Mouse (Mus musculus) hindbrain, embryonic 10.5 days (tissue): ENCODE measurements around the gene Otud1. TPM values are rescaled to one million over a fixed set of nuclear protein-coding genes. Genes with fewer than 3 reads are reported as not detected.
A peak's percentile ranks its signal among the peaks of the same experiment; 100 is the strongest.

Experiments
- DNase-seq: peaks from one replicate; pipeline ENCODE4 v3.0.0-alpha.2; 2017; ENCODE audit warnings: low spot score
- H3K27ac ChIP-seq: fragments of 300-500 bp; sonication (generic); 2 replicates; pipeline ENCODE4 v1.5.1; 2016; ENCODE audit warnings: mild to moderate bottlenecking, moderate library complexity
- H3K27me3 ChIP-seq: fragments of 300-500 bp; sonication (generic); 2 replicates; pipeline ENCODE4 v1.6.1; 2016; ENCODE audit warnings: mild to moderate bottlenecking; ENCODE audit not compliant: poor library complexity, insufficient read depth, severe bottlenecking
- H3K36me3 ChIP-seq: fragments of 300-500 bp; sonication (generic); 2 replicates; pipeline ENCODE4 v1.6.1; 2016; ENCODE audit warnings: mild to moderate bottlenecking, moderate library complexity
- H3K4me1 ChIP-seq: fragments of 300-500 bp; sonication (generic); replicated peaks from 2 replicates; pipeline ENCODE4 v1.6.1; 2016; ENCODE audit warnings: mild to moderate bottlenecking
- H3K4me3 ChIP-seq: fragments of 300-500 bp; sonication (generic); 2 replicates; pipeline ENCODE4 v1.5.1; 2016; ENCODE audit warnings: mild to moderate bottlenecking, moderate library complexity
- H3K9me3 ChIP-seq: fragments of 300-500 bp; sonication (generic); 2 replicates; pipeline ENCODE4 v1.6.1; 2016; ENCODE audit warnings: mild to moderate bottlenecking, moderate library complexity
- WGBS: fragments of 180-500 bp; shearing (Covaris S2); methylation state at CpG from one replicate; pipeline ENCODE4 v1.1.7; 2016; 5-methylcytosine and 5-hydroxymethylcytosine counted together
- polyA plus RNA-seq: library from polyadenylated mRNA; unstranded; fragments of >200 nt; fragmentation: Nextera tagmentation; extraction: Ambion mirVana; gene quantifications from 2 replicates; pipeline ENCODE4 v1.2.1, GENCODE M21; 2016

Gene Otud1
- polyA plus RNA-seq: 0.36 and 0.90 TPM in 2 replicates

DNA sequence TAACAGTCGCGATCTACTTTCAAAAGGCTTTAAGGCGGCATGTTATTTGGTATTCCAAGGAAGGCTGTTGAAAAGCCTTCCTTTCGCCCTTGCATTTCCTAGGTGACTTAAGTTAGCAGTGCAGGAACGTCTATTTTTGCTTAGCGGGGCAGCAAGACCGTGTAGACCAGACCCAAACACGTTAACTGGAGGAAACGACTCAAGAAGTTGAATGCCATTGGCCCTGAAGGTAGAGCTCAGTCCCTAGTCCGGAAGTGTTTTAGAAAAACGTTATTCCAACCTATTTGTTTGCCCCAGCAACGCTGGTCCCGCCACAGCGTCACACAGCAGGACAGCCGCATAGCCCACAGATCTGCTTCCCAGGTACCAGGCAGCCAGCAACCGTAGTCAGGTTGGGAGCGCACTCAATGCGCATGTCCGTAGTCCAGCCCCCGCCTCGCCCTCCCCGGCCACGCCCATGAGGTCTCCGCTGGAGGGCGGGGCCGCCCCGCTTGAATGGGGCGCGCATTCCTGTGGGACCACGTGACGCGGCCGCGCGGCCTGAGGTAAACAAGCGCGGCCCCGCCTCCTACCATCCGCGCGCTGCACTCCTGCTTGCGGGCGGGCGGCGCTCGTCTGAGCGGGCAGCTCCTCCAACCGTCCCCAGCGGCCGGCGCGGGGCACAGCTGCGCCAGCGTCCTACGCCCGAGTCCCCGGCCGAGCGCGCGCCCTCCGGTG, at the start of gene Otud1:
TSS of gene Otud1 (plus strand) at position 595 of the 717 bp plus-strand sequence.
- Histone ChIP-seq H3K4me1 (peaks cover 17% of the 10 kb centered on the region; the same call in 1 of the 2 replicates), H3K4me3 (peak within 1 kb of the TSS; percentile 67), H3K27me3 (peaks cover 54% of the 10 kb centered on the region), H3K9me3 (no peaks in the 10 kb centered on the region), H3K27ac (peak within 1 kb of the TSS; percentile 85), H3K36me3 (no peaks in the 10 kb centered on the region)
- under 1% methylated on average over 62 of the region's 62 CpGs for WGBS
- DNase-seq: peak; percentile 95

DNA sequence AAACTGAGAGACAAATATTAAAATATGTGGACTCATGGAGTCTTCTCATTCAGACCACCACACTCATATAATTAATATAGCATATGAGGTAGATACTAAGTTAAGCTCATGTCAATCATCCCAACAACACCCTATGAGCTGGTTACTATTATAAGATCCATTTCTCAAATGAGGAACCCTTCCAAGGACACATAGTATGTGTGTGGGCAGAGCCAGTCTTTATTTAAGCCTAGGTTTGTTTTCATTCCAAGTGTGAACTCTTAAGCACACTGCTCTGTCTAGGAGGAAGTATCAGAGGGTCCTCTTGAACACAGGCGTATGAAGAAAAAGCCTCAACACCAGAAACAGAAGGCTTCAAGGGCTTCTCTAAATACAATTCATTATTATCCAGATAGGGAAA, 49.7 kb upstream of the Otud1 start:
- peaks cover 9% of the 10 kb centered on the region for H3K4me1 ChIP-seq
- no peaks in the 10 kb centered on the region for H3K27me3 ChIP-seq
- no peak for DNase-seq
- H3K36me3 ChIP-seq: no peaks in the 10 kb centered on the region
- H3K4me3 ChIP-seq: no peak overlapping the region
- WGBS: 40% methylated on average over 1 of the region's 1 CpGs
- H3K9me3 ChIP-seq: no peaks in the 10 kb centered on the region
- no peak overlapping the region for H3K27ac ChIP-seq

DNA sequence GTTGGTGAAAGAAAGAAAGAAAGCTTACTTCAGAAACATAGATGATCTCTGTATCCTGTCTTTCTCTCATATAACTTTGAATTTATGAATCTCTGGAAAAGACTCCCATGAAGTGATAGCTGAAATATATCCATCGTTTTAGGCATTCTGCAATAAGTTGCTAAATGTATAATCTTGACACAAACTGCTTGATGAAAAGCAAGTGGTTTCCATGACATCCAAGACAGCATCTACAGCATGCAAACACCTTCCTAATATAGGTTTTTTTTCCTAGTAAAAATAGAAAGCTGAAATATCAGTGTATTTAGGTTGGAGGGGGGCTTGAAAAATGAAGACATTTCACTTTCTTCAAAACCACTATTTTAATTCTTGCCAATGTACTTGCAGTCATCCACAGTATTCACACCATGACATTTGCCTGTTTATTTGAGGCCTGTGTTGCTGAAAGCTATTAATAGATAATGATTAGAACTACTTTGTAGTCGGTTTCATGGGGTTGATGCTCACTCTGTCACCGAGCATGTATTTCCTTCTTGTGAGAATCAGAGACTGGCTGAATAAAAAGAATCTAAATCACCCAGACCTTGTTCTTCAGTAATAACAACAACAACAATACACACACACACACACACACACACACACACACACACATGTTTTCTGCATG, 49.0 kb upstream of the Otud1 start:
- H3K9me3 ChIP-seq: no peaks in the 10 kb centered on the region
- no peak overlapping the region for H3K27ac ChIP-seq
- H3K4me1 ChIP-seq: peaks cover 9% of the 10 kb centered on the region
- no peak overlapping the region for H3K4me3 ChIP-seq
- WGBS: 84% methylated on average over 3 of the region's 3 CpGs
- no peaks in the 10 kb centered on the region for H3K36me3 ChIP-seq
- no peak for DNase-seq
- H3K27me3 ChIP-seq: no peaks in the 10 kb centered on the region

DNA sequence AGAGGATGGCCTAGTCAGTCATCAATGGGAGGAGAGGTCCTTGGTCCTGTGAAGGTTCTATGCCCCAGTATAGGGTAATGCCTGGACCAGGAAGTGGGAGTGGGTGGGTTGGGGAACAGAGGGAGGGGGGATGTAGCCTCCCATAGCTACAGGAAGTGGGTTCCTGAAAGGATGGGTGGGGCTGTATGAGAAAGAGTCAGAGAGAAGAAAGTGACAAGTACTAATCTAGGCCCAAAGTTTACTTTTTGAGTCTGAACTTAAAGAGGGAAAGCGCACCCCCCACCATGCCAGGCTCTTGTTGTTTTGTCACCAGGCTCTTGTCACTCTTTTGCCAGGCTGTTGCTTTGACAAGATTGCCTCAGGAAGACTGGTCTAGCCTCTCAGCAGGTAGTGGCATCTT, 35.5 kb upstream of the Otud1 start:
- H3K27me3 ChIP-seq: no peaks in the 10 kb centered on the region
- 90% methylated on average over 1 of the region's 1 CpGs for WGBS

DNA sequence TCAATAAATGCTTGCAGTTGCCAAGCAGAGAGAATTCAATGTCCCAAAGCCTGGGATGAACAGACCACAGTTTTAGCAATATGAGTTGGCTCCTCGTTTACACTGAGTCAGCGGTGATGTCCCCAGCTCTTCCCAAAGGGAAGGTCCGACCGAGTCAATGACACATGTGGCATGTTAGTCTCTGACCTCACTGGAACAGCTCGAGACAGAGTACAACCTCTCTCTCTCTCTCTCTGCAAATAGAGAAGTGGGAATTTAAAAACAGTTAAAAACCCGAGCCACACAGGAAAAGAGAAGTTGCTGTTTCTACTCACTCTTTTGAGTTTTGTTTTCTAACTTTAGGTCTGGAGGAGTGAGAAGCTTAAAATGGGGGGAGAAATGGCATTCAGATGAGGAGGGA, 30.5 kb upstream of the Otud1 start:
- Histone ChIP-seq H3K36me3 (no peaks in the 10 kb centered on the region), H3K4me1 (no peaks in the 10 kb centered on the region), H3K4me3 (no peak overlapping the region), H3K9me3 (no peaks in the 10 kb centered on the region), H3K27ac (no peak overlapping the region), H3K27me3 (no peaks in the 10 kb centered on the region)
- DNase-seq: no peak
- WGBS: 82% methylated on average over 6 of the region's 6 CpGs

More for the DNA sequence above, 35.5 kb upstream of the Otud1 start:
- H3K4me3 ChIP-seq: no peak overlapping the region
- no peak for DNase-seq
- H3K4me1 ChIP-seq: no peaks in the 10 kb centered on the region
- no peak overlapping the region for H3K27ac ChIP-seq
- H3K9me3 ChIP-seq: no peaks in the 10 kb centered on the region
- H3K36me3 ChIP-seq: no peaks in the 10 kb centered on the region

DNA sequence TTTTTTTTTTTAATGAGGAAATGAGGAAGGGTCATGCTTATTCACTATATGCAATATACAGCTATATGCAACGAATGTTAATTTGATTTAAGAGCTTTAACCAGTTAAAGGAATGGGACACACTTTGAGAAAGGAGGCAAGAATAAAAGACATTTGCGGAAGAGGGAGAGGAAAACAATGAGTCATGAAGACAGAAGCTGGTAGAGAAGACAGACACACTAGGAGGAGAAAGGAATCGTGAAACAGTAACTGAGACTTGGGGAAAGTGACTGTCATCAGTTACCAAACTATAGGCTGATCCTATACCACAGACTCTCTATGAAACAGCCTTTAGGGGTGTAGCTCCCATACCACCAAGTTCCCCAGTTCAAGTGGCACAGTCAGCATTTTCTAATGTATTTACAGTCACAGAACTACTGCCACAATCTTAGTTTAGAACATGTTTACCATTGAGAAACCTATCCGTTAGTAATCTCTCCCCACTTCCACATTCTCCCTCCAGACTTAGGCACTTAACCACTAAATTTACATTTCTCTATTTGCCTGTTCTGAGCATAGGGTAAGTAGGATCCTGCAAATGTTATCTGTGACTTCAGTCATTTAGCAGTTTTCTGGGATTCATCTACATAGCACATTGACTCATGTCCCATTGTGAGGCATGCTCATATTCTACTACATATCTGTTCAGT, 29.5 kb upstream of the Otud1 start:
- WGBS: 88% methylated on average over 4 of the region's 4 CpGs
- no peak for DNase-seq
- Histone ChIP-seq H3K27ac (no peak overlapping the region), H3K27me3 (no peaks in the 10 kb centered on the region), H3K36me3 (no peaks in the 10 kb centered on the region), H3K9me3 (no peaks in the 10 kb centered on the region), H3K4me3 (no peak overlapping the region), H3K4me1 (no peaks in the 10 kb centered on the region)

DNA sequence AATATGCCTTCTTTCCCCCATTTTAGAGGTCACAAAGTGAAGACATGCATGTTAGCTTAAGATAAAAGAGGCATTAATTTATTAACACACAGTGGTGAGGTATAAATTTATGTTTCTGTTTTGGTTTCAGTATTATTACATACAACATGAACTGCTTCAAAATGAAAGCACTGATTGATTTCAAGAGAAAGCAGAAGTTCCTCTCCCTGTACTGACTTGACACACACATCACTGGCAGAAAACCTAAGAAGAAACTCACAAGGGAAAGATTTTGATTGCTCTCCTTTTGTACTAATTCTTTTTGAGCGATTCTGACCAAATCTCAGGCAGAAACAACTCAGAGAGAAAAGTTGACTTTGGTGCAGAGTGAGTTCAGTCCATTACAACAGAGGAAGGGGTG, 27.0 kb upstream of the Otud1 start:
- DNase-seq: no peak
- Histone ChIP-seq H3K36me3 (no peaks in the 10 kb centered on the region), H3K9me3 (no peaks in the 10 kb centered on the region), H3K27ac (no peak overlapping the region), H3K4me3 (no peak overlapping the region), H3K4me1 (no peaks in the 10 kb centered on the region), H3K27me3 (no peaks in the 10 kb centered on the region)
- 72% methylated on average over 1 of the region's 1 CpGs for WGBS

DNA sequence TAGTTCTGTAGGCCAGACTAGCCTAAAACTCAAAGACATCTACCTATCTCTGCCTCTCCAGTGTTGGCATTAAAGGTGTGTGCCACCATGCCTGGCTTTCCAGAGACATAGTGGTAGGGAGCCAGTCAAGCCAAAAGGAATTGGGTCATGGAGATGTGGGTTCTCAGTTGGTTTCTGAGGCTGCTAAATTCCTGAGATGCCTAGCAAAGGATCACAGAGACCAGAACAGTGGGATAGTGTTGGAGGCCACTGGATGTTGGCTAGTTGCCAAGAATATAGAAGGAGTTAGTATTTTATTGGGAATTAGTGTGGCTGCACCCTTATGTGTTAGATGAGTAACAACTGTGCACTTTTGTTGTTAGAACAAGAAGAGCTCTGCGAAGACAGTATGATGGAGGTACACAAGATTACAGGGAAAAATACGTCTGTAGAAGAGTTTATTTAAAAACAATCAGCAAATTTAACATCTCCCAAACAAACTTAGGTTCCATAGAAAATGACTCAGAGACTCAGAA, 24.1 kb upstream of the Otud1 start:
- WGBS: 84% methylated on average over 2 of the region's 2 CpGs
- H3K27ac ChIP-seq: no peak overlapping the region
- H3K9me3 ChIP-seq: no peaks in the 10 kb centered on the region
- no peaks in the 10 kb centered on the region for H3K36me3 ChIP-seq
- no peaks in the 10 kb centered on the region for H3K4me1 ChIP-seq
- DNase-seq: no peak
- no peaks in the 10 kb centered on the region for H3K27me3 ChIP-seq
- no peak overlapping the region for H3K4me3 ChIP-seq

DNA sequence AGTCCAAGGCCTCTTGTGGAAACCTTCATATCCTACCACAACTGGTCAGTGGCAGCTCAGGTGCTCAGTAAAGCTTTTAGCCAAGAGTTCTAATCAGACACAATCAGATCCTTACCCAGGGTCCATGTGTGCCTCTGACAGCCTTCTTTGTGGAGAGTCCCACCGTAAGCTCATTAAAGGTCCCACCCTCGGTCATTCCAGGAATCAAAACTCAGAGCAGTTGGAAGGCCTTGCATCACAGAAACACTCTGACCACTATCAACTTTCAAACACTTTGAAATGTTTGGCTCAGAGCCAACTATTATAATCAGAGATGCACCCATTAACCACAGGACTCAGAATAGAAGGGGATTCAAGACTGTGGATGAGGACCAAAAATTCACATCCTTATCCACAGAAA, 12.4 kb upstream of the Otud1 start:
- Histone ChIP-seq H3K27ac (no peak overlapping the region), H3K4me3 (no peak overlapping the region), H3K4me1 (no peaks in the 10 kb centered on the region), H3K9me3 (no peaks in the 10 kb centered on the region), H3K27me3 (no peaks in the 10 kb centered on the region), H3K36me3 (no peaks in the 10 kb centered on the region)
- no peak for DNase-seq
- WGBS: 92% methylated on average over 2 of the region's 2 CpGs

DNA sequence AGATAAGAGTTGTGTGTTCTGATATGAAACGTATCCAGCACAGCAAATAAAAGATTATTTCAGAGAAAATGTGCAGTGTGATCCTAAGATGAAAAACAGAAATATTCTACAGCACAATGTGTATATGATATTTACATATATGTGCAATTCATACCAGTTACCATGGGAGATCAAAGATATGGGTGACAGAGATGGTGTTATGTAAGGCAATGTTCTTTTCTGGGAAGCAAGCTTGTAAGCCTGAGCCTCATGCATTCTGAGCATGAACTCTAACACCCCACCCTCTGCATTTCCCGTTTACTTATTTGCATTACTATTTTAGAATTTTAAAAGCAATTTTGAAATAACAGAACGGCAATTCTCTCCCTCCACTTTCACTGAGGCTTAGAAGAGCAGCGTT, 11.4 kb upstream of the Otud1 start:
- no peaks in the 10 kb centered on the region for H3K4me1 ChIP-seq
- WGBS: 81% methylated on average over 4 of the region's 4 CpGs
- H3K27me3 ChIP-seq: no peaks in the 10 kb centered on the region
- no peak overlapping the region for H3K4me3 ChIP-seq
- no peak for DNase-seq
- no peaks in the 10 kb centered on the region for H3K36me3 ChIP-seq
- no peaks in the 10 kb centered on the region for H3K9me3 ChIP-seq
- no peak overlapping the region for H3K27ac ChIP-seq

DNA sequence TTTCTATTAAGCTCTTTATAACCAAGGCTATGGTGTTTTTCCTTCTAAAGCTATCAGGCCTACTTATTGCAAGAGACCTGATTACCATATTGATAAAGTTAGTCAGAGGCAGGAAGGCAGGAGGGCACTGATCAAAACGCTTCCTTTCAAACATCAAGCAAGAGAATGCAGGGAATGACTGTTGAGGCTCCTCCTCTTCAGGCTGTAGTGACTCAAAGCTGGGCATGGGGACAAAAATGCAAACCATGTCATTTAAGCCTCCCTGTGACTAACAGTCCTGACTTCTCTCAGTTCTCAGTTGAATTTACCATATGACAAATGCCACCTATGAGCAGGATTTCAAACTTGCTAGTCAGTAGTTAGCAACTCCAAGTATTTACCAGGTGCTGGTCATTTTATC, 10.6 kb upstream of the Otud1 start:
- Histone ChIP-seq H3K36me3 (no peaks in the 10 kb centered on the region), H3K27me3 (no peaks in the 10 kb centered on the region), H3K27ac (no peak overlapping the region), H3K9me3 (no peaks in the 10 kb centered on the region), H3K4me3 (no peak overlapping the region), H3K4me1 (no peaks in the 10 kb centered on the region)
- DNase-seq: no peak
- WGBS: 23% methylated on average over 1 of the region's 1 CpGs

DNA sequence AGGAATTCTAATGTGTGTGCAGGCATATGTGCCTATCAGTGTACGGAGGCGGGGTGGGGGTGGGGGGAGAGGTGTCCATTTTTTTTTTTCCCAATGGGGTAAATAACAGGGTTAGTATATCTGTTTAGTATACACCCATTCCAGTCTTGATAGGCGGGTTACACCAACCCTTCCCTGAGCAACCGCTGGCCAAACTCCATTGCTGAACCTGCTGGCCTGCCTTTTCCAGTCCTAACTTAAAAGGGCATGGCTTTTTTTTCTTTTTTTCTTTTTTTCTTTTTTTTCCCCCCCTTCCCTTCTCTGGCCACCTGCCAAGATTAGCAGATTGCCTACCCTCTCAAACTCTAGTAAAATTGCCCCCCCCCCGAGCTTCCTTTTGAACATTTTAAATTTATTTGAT, 1.1 kb upstream of the Otud1 start:
- WGBS: 22% methylated on average over 5 of the region's 5 CpGs
- no peak overlapping the region for H3K27ac ChIP-seq
- no peaks in the 10 kb centered on the region for H3K36me3 ChIP-seq
- H3K4me3 ChIP-seq: peak overlapping the region; percentile 67; the same call in 1 of the 2 replicates
- DNase-seq: no peak
- no peaks in the 10 kb centered on the region for H3K9me3 ChIP-seq
- H3K27me3 ChIP-seq: peaks cover 54% of the 10 kb centered on the region
- H3K4me1 ChIP-seq: peaks cover 17% of the 10 kb centered on the region; the same call in 1 of the 2 replicates
